Mouse (Mus musculus) thymus, adult 2 months (tissue): ENCODE measurements around the gene Rps6ka2.

Experiments used
- CTCF ChIP-seq: fragments of 200-500 bp; IDR thresholded peaks from 2 replicates; pipeline ENCODE4 v1.5.1; 2012; ENCODE audit warnings: mild to moderate bottlenecking, control low read depth, low read length, moderate library complexity, borderline replicate concordance; ENCODE audit not compliant: control insufficient read depth, poor library complexity, insufficient read depth; ENCODE audit errors: extremely low read depth
- POLR2A ChIP-seq: fragments of 200-500 bp; IDR thresholded peaks from 2 replicates; pipeline ENCODE4 v1.6.1; 2012; ENCODE audit warnings: mild to moderate bottlenecking, low read length, control low read depth, moderate library complexity; ENCODE audit not compliant: control insufficient read depth, poor library complexity, insufficient read depth; ENCODE audit errors: extremely low read depth

GRCm38 (mm10) chr17:7210648-7211047, 40.7 kb downstream of the Rps6ka2 start:
- TF ChIP-seq CTCF (no peak), POLR2A (no peak)
